Mouse (Mus musculus) adrenal gland, postnatal 4 days (tissue): Measurements from ENCODE around the gene Gnat2. TPM values are rescaled to one million over a fixed set of nuclear protein-coding genes. Genes with fewer than 3 reads are reported as not detected.

Experiments used
- DNase-seq, 2 experiments: peaks; one replicate each; pipeline ENCODE4 v3.0.0; 2021 to 2022; ENCODE audit warnings: low spot score in 2 of 2, mixed read lengths in 2 of 2
- long read RNA-seq, 2 experiments: library from polyadenylated mRNA; stranded (forward); transcript quantifications; one replicate each; pipeline ENCODE4 v2.0.0; 2021
- total RNA-seq, 2 experiments: library from RNA; stranded (reverse); gene quantifications; 2 replicates each; pipeline ENCODE4 v1.2.3; 2021

Gene Gnat2
- total RNA-seq: 1 to 10 TPM; 3.9 to 4.1 TPM
- long read RNA-seq, experiment 1, transcript Gnat2-201 (9 exons, 2,054 nt): major isoform, 5 of 11 reads
- long read RNA-seq, experiment 1, partial matches to known transcripts: 0 of 11 reads
- long read RNA-seq, experiment 1, other reads (novel, unspliced or antisense): 6 of 11 reads
- long read RNA-seq, experiment 2, partial matches to known transcripts: 1 of 6 reads
- long read RNA-seq, experiment 2, other reads (novel, unspliced or antisense): 4 of 6 reads

GRCm38 (mm10) chr3:108092536-108093115 lies at the start of gene Gnat2:
Gnat2 (plus strand) TSS chr3:108092789.
- no peak for DNase-seq

GRCm38 (mm10) chr3:108044394-108045140 lies 48.0 kb upstream of the Gnat2 start, which contains the start of gene Gstm4:
Gstm4 (minus strand) TSS chr3:108044894.
- DNase-seq: peak; percentile 55 to 80

- DNase-seq: no peak
Measured at GRCm38 (mm10) chr3:108046944-108047655, 45.5 kb upstream of the Gnat2 start.

- DNase-seq: no peak
Measured at GRCm38 (mm10) chr3:108048306-108048705, 44.3 kb upstream of the Gnat2 start.

GRCm38 (mm10) chr3:108050493-108050892 lies 42.1 kb upstream of the Gnat2 start:
- no peak for DNase-seq

GRCm38 (mm10) chr3:108061420-108061819 lies 31.2 kb upstream of the Gnat2 start:
- DNase-seq: no peak

GRCm38 (mm10) chr3:108062648-108063047 lies 29.9 kb upstream of the Gnat2 start:
- no peak for DNase-seq

- DNase-seq: no peak
Measured at GRCm38 (mm10) chr3:108064672-108065071, 27.9 kb upstream of the Gnat2 start.

- no peak for DNase-seq
Measured at GRCm38 (mm10) chr3:108065551-108065950, 27.0 kb upstream of the Gnat2 start.

GRCm38 (mm10) chr3:108067370-108067934 lies 25.1 kb upstream of the Gnat2 start:
- DNase-seq: no peak

- no peak for DNase-seq
Measured at GRCm38 (mm10) chr3:108068826-108069225, 23.8 kb upstream of the Gnat2 start.

GRCm38 (mm10) chr3:108069231-108069870 lies 23.2 kb upstream of the Gnat2 start:
- DNase-seq: no peak

GRCm38 (mm10) chr3:108070295-108071293 lies 22.0 kb upstream of the Gnat2 start:
- peak; percentile 60 to 65 for DNase-seq

- no peak for DNase-seq
Measured at GRCm38 (mm10) chr3:108072983-108073569, 19.5 kb upstream of the Gnat2 start.

GRCm38 (mm10) chr3:108076836-108077235 lies 15.8 kb upstream of the Gnat2 start:
- no peak for DNase-seq

- DNase-seq: no peak
Measured at GRCm38 (mm10) chr3:108081681-108082080, 10.9 kb upstream of the Gnat2 start.

- DNase-seq: no peak
Measured at GRCm38 (mm10) chr3:108082251-108082875, 10.2 kb upstream of the Gnat2 start.

GRCm38 (mm10) chr3:108083161-108083560 lies 9.4 kb upstream of the Gnat2 start:
- DNase-seq: no peak
